Mouse (Mus musculus) CH12.LX (cell line): Measurements from ENCODE around the gene B3galt4. TPM values are rescaled to one million over a fixed set of nuclear protein-coding genes. Genes with fewer than 3 reads are reported as not detected.

Experiments
- DNase-seq: peaks from one replicate; pipeline ENCODE4 v3.0.0-alpha.2; 2013; ENCODE audit errors: extremely low read depth
- H3K27ac ChIP-seq: 2 replicates; pipeline ENCODE4 v1.5.1; 2012; ENCODE audit warnings: low read depth, mild to moderate bottlenecking, control low read depth, moderate library complexity; ENCODE audit not compliant: insufficient read depth
- H3K27me3 ChIP-seq: replicated peaks from 2 replicates; pipeline ENCODE3; 2012; ENCODE audit warnings: inconsistent platforms
- H3K36me3 ChIP-seq, 2 experiments: replicated peaks in 1 of 2; 2 replicates each; pipeline versions ENCODE3 to v1.6.1; 2012; ENCODE audit warnings: inconsistent platforms in 1 of 2, low read length in 1 of 2, mild to moderate bottlenecking in 1 of 2, mixed read lengths in 1 of 2, moderate library complexity in 1 of 2; ENCODE audit not compliant: control insufficient read depth in 1 of 2, insufficient read depth in 1 of 2
- H3K4me1 ChIP-seq, 2 experiments: 2 replicates each; pipeline ENCODE4 v1.6.1; 2012; ENCODE audit warnings: inconsistent platforms in 1 of 2, moderate library complexity in 1 of 2; ENCODE audit not compliant: insufficient read depth in 2 of 2, control insufficient read depth in 1 of 2
- H3K4me2 ChIP-seq: 2 replicates; pipeline ENCODE4 v1.6.1; 2012; ENCODE audit warnings: low read depth, mild to moderate bottlenecking, control low read depth; ENCODE audit not compliant: poor library complexity, insufficient read depth, severe bottlenecking
- H3K4me3 ChIP-seq, 3 experiments: fragments of 150-350 bp in 1 of 3; sonication (generic) in 1 of 3; replicated peaks in 1 of 3; 2 replicates each; pipeline versions ENCODE3 to v1.5.1; 2011 to 2012; ENCODE audit warnings: low read depth in 2 of 3, low read length in 2 of 3, mild to moderate bottlenecking in 2 of 3, moderate library complexity in 2 of 3, control low read depth in 1 of 3, improper control_type of control experiment in 1 of 3, inconsistent platforms in 1 of 3, mixed read lengths in 1 of 3; ENCODE audit not compliant: poor library complexity in 1 of 3
- H3K79me2 ChIP-seq: replicated peaks from 2 replicates; pipeline ENCODE4 v1.6.1; 2012; ENCODE audit warnings: mild to moderate bottlenecking, moderate library complexity; ENCODE audit not compliant: control insufficient read depth, poor library complexity, insufficient read depth, severe bottlenecking; ENCODE audit errors: extremely low read depth
- H3K9ac ChIP-seq: 2 replicates; pipeline ENCODE4 v1.6.1; 2012; ENCODE audit warnings: low read depth, mild to moderate bottlenecking, control low read depth, moderate library complexity; ENCODE audit not compliant: insufficient read depth
- H3K9me3 ChIP-seq: replicated peaks from 2 replicates; pipeline ENCODE3; 2012; ENCODE audit warnings: low read length, inconsistent platforms, mixed read lengths
- ELF1 ChIP-seq: IDR thresholded peaks from 2 replicates; pipeline ENCODE4 v1.6.1; 2014; ENCODE audit warnings: low read depth, mild to moderate bottlenecking, inconsistent platforms, low read length, improper control_type of control experiment
- HCFC1 ChIP-seq: IDR thresholded peaks from 2 replicates; pipeline ENCODE4 v1.6.1; 2012; ENCODE audit warnings: low read depth, mild to moderate bottlenecking, inconsistent platforms, low read length, improper control_type of control experiment
- JUN ChIP-seq: IDR thresholded peaks from 2 replicates; pipeline ENCODE4 v1.6.1; 2011; ENCODE audit warnings: low read depth, mild to moderate bottlenecking, low read length, improper control_type of control experiment, moderate library complexity; ENCODE audit not compliant: insufficient read depth
- MAX ChIP-seq: IDR thresholded peaks from 2 replicates; pipeline ENCODE4 v1.6.1; 2011; ENCODE audit warnings: low read length, improper control_type of control experiment
- MXI1 ChIP-seq: IDR thresholded peaks from 2 replicates; pipeline ENCODE4 v1.6.1; 2011; ENCODE audit warnings: mild to moderate bottlenecking, low read depth, low read length, improper control_type of control experiment
- POLR2A ChIP-seq: IDR thresholded peaks from 2 replicates; pipeline ENCODE4 v1.6.1; 2011; ENCODE audit warnings: low read depth, mild to moderate bottlenecking, improper control_type of control experiment, low read length
- SIN3A ChIP-seq: IDR thresholded peaks from 2 replicates; pipeline ENCODE4 v1.6.1; 2012; ENCODE audit warnings: low read length, improper control_type of control experiment, inconsistent platforms
- dilution Hi-C: fragments of 300-500 bp; cut with MboI; formaldehyde crosslinking; loops from 2 replicates; pipeline ENCODE4 v1.14.3; 2020; ENCODE audit warnings: low sequenced_read_pairs; ENCODE audit not compliant: extremely low pct_unique_long_range_greater_than_20kb, extremely low pct_ligation_motif_present
- in situ Hi-C: fragments of 300-500 bp; cut with MboI; formaldehyde crosslinking; loops from 3 replicates; pipeline ENCODE4 v1.14.3; 2019; ENCODE audit warnings: low sequenced_read_pairs, low pct_ligation_motif_present, low pct_unique_long_range_greater_than_20kb, mixed read lengths
- polyA plus RNA-seq: library from polyadenylated mRNA; unstranded; fragments of >175 nt; gene quantifications from 2 replicates; pipeline ENCODE4 v1.2.1, GENCODE M21; 2012; ENCODE audit warnings: low read depth; ENCODE audit not compliant: insufficient read length
- total RNA-seq, 2 experiments: library from RNA; depleted of rRNA; stranded (reverse); fragments of 300-350 nt in 1 of 2; fragments of >200 nt in 1 of 2; gene quantifications; 2 replicates each; pipeline ENCODE4 v1.2.3; 2012 to 2014

Gene B3galt4
- total and polyA plus RNA-seq, 3 experiments = 3.7 to 6.2 (median 5.2) TPM

DNA sequence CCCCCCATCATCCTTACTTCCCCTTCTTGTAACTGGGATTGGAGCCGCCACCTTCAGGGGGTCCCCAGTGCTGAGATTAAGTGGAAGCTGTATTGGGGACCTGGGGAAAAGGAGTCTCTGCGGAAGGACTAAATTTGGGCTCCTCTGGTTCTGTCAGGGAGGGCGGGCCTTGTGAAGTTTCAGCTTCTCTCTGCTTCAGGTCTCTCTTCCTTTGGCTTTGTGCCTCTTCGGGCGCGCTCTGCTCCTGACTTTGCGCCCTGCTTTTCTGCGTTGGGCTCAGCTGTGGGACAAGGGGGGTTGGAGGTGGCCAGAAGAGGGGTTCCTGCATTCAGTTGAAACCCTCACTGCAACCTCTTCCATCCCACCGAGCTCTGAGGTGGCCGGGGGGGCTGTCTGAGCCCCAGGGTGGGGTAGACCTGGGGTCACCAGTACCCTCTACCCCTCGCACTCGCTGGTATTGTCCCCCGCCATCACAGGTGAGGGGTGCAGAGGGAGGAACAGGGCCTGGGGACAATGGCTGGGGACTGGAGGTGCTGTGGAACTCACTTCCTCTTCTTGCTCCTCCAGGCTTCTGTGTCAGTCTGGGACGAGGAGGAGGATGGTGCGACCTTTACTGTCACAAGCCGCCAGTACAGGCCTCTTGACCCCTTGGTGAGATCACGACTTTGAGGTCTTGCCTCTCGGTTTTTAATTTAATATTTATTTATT is 20.0 kb downstream of the B3galt4 start:
- DNase-seq = no peak
- Histone ChIP-seq H3K9ac (peak overlapping the region; percentile 85; the same call in 1 of the 2 replicates), H3K36me3 (peaks cover 36 to 72% of the 10 kb centered on the region in 2 experiments)
- TF ChIP-seq MXI1 = 0 out of 2 replicates have a peak, but pooled peaks have one; percentile 9
- no peak for TF ChIP-seq HCFC1
- TF ChIP-seq, all 38 proteins: peak for 1
- Histone ChIP-seq H3K27ac (peak overlapping the region; percentile 29; the same call in 1 of the 2 replicates), H3K27me3 (no peaks in the 10 kb centered on the region), H3K4me3 (peak overlapping the region; percentile 65 to 77 (median 75)), H3K4me1 (peaks cover 4 to 27% of the 10 kb centered on the region in 2 experiments), H3K79me2 (0 out of 2 replicates have a peak, but pooled peaks cover 2% of the 10 kb centered on the region), H3K9me3 (no peaks in the 10 kb centered on the region), H3K4me2 (peak overlapping the region; percentile 79)
- in situ Hi-C loops = no loop called here
- dilution Hi-C loops = no loop called here

DNA sequence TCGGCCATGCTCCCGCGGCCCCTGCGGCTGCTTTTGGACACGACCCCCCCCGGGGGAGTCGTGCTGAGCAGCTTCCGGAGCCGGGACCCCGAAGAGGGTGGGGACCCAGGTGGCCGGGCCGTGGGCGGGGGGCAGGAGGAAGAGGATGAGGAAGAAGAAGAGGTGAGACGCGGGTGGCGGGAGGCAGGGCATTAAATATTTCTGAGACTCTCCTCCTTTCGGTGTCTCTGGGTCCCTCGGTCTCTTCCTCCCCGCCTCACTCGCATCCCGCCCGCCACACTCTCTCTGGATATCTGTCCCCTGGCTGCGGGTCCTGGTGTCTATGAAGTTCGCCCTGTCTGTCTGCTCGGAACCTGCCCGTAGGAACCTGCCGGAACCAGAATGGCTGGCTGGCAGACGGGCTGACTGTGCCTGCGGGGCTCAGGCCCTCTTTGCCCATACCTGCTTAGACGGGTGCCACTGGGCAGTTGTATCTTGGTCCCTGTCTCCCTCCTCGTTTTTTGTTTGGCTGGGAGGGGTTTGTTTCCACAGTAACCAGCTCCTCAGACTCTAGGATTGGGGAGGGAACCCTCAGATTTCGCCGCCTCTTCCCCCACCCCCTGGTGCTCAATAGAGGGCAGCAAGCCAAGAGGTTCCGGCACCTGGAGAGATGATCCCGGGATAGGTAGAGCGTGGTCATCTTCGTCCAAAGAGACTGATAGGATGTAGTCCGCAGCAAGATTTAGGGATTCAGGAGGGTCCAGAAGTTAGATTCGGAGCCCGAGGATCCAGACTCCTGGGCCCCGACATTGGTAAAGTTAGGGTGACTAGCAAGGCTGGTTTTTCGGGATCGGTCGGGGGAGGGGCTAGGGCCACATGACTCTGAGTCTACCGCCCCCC is 20.8 kb downstream of the B3galt4 start:
- peak overlapping the region; percentile 79 for H3K4me2 ChIP-seq
- 0 out of 2 replicates have a peak, but pooled peaks cover 2% of the 10 kb centered on the region for H3K79me2 ChIP-seq
- dilution Hi-C loops (no loop called here), in situ Hi-C loops (no loop called here)
- H3K4me1 ChIP-seq = peaks cover 4 to 24% of the 10 kb centered on the region in 2 experiments
- peak overlapping the region; percentile 74; the same call in 1 of the 2 replicates for H3K27ac ChIP-seq
- no peak for TF ChIP-seq ELF1
- 0 out of 2 replicates have a peak, but pooled peaks have one; percentile 18 for TF ChIP-seq POLR2A
- no peak for TF ChIP-seq MAX
- TF ChIP-seq JUN = no peak
- TF ChIP-seq SIN3A = peak; percentile 85; the same call in 1 of the 2 replicates
- peak; percentile 50; the same call in 1 of the 2 replicates for TF ChIP-seq MXI1
- peak overlapping the region; percentile 85 for H3K9ac ChIP-seq
- peak; percentile 82 for DNase-seq
- peaks cover 42 to 73% of the 10 kb centered on the region in 2 experiments for H3K36me3 ChIP-seq
- H3K9me3 ChIP-seq = no peaks in the 10 kb centered on the region
- no peaks in the 10 kb centered on the region for H3K27me3 ChIP-seq
- H3K4me3 ChIP-seq = peak overlapping the region; percentile 65 to 77 (median 75)
